Mouse (Mus musculus) ES-E14 (cell line): ENCODE measurements around the gene Lrg1. TPM values are rescaled to one million over a fixed set of nuclear protein-coding genes. Genes with fewer than 3 reads are reported as not detected.
"Not testable (repeated sequence)": the region's sequence is repeated elsewhere in the genome, so short reads cannot be mapped to it uniquely, and the experiment has no call there.

ENCODE experiments used
- DNase-seq: peaks from one replicate; pipeline ENCODE4 v3.0.0-alpha.2; 2013; ENCODE audit warnings: low read depth, low spot score
- H3K27ac ChIP-seq: 2 replicates; pipeline ENCODE4 v1.5.1; 2012; ENCODE audit warnings: low read depth, mild to moderate bottlenecking, low read length, moderate library complexity, mixed read lengths; ENCODE audit not compliant: poor library complexity, insufficient read depth, severe bottlenecking
- H3K36me3 ChIP-seq: 2 replicates; pipeline ENCODE4 v1.6.1; 2012; ENCODE audit warnings: mild to moderate bottlenecking, low read length, moderate library complexity, mixed read lengths; ENCODE audit not compliant: control insufficient read depth, poor library complexity, insufficient read depth, severe bottlenecking
- H3K4me1 ChIP-seq, 2 experiments: fragments of 150-350 bp in 1 of 2; sonication (generic) in 1 of 2; 2 replicates each; pipeline ENCODE4 v1.6.1; 2012; ENCODE audit warnings: low read length in 2 of 2, mild to moderate bottlenecking in 1 of 2, mixed read lengths in 1 of 2; ENCODE audit not compliant: control insufficient read depth in 2 of 2, insufficient read depth in 2 of 2, poor library complexity in 1 of 2
- H3K4me3 ChIP-seq, 2 experiments: fragments of 150-350 bp in 1 of 2; sonication (generic) in 1 of 2; 2 replicates each; pipeline ENCODE4 v1.5.1; 2012; ENCODE audit warnings: low read length in 2 of 2, low read depth in 1 of 2, mild to moderate bottlenecking in 1 of 2, mixed read lengths in 1 of 2; ENCODE audit not compliant: insufficient read depth in 1 of 2, poor library complexity in 1 of 2, severe bottlenecking in 1 of 2
- H3K9ac ChIP-seq: 2 replicates; pipeline ENCODE4 v1.6.1; 2012; ENCODE audit warnings: low read depth, mild to moderate bottlenecking, low read length, mixed read lengths; ENCODE audit not compliant: poor library complexity, insufficient read depth, severe bottlenecking
- H3K9me3 ChIP-seq: fragments of 150-350 bp; sonication (generic); 2 replicates; pipeline ENCODE4 v1.6.1; 2012; ENCODE audit warnings: low read depth, mild to moderate bottlenecking, low read length; ENCODE audit not compliant: control insufficient read depth, insufficient read depth
- CHD2 ChIP-seq: IDR thresholded peaks from 2 replicates; pipeline ENCODE4 v1.6.1; 2014; ENCODE audit warnings: mild to moderate bottlenecking, low read depth, low read length, inconsistent platforms
- HCFC1 ChIP-seq: IDR thresholded peaks from 2 replicates; pipeline ENCODE4 v1.6.1; 2012; ENCODE audit warnings: low read length, inconsistent platforms, borderline replicate concordance; ENCODE audit not compliant: insufficient read depth
- MAFK ChIP-seq: IDR thresholded peaks from 2 replicates; pipeline ENCODE4 v1.6.1; 2014; ENCODE audit warnings: mild to moderate bottlenecking, low read depth, low read length, inconsistent platforms; ENCODE audit not compliant: insufficient read depth
- ZC3H11A ChIP-seq: IDR thresholded peaks from 2 replicates; pipeline ENCODE4 v1.6.1; 2012; ENCODE audit warnings: low read depth, mild to moderate bottlenecking, inconsistent platforms, low read length, borderline replicate concordance
- ZNF384 ChIP-seq: IDR thresholded peaks from 2 replicates; pipeline ENCODE4 v1.6.1; 2012; ENCODE audit warnings: low read depth, low read length, inconsistent platforms
- in situ Hi-C, 2 experiments: fragments of 600-800 bp; cut with MboI; formaldehyde crosslinking; loops; one replicate each; pipeline ENCODE4 v1.15.1; 2025; ENCODE audit warnings: low sequenced_read_pairs in 2 of 2, inconsistent platforms in 1 of 2; ENCODE audit not compliant: unreplicated experiment in 2 of 2
- total RNA-seq: library from RNA; depleted of rRNA; stranded (reverse); fragments of 300-350 nt; gene quantifications from 2 replicates; pipeline ENCODE4 v1.2.3, GENCODE M21; 2012

Gene Lrg1
- total RNA-seq, 1 experiment = not detected

DNA sequence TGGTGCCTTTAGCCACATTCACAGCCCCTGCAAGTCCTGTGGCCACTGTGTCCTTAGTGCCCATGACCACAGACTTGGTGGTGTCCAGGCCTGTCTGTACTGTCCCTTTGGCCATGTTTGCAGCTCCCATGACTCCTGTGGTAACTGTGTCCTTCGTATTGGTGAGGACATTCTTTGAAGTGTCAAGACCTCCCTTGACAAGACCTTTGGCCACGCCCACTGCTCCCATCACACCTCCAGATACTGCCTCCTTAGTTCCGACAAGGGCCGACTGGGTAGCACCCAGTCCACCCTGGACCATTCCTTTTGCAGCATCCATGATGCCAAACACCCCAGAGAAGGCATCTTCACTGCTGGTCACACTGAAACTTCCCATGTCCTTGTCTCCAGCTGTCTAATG lies 14.8 kb downstream of the Lrg1 start:
- Histone ChIP-seq H3K27ac (no peak overlapping the region), H3K36me3 (peaks cover 18% of the 10 kb centered on the region), H3K4me1 (no peaks in the 10 kb centered on the region), H3K9me3 (no peaks in the 10 kb centered on the region), H3K4me3 (no peak overlapping the region), H3K9ac (no peak overlapping the region)
- in situ Hi-C loops = no loop called here
- DNase-seq = no peak
- TF ChIP-seq ZNF384 = no peak
- TF ChIP-seq HCFC1 = no peak
- TF ChIP-seq ZC3H11A = no peak
- no peak for TF ChIP-seq MAFK
- no peak for TF ChIP-seq CHD2

DNA sequence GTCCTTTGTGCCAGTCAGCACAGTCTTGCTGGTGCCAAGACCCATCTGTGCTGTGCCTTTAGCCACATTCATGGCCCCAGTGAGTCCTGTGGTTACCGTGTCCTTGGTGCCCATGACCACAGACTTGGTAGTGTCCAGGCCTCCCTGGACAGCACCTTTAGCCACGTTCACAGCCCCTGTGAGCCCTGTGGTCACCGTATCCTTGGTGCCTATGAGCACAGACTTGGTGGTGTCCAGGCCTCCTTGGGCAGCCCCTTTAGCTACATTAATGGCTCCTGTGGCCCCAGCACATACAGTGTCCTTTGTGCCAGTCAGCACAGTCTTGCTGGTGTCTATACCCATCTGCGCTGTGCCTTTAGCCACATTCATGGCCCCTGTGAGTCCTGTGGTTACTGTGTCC lies 15.4 kb downstream of the Lrg1 start:
- H3K36me3 ChIP-seq = peaks cover 22% of the 10 kb centered on the region
- in situ Hi-C loops = not testable (repeated sequence)

DNA sequence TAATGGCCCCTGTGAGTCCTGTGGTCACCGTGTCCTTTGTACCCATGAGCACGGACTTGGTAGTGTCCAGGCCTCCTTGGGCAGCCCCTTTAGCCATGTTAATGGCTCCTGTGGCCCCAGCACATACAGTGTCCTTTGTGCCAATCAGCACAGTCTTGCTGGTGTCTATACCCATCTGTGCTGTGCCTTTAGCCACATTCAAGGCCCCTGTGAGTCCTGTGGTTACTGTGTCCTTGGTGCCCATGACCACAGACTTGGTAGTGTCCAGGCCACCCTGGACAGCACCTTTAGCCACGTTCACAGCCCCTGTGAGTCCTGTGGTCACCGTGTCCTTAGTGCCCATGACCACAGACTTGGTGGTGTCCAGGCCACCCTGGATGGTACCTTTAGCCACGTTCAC lies 17.0 kb downstream of the Lrg1 start:
- in situ Hi-C loops = not testable (repeated sequence)

More for the DNA sequence above, 15.4 kb downstream of the Lrg1 start:
- not testable (repeated sequence) for H3K9ac ChIP-seq, H3K9me3 ChIP-seq, DNase-seq, H3K4me1 ChIP-seq, H3K27ac ChIP-seq, H3K4me3 ChIP-seq

DNA sequence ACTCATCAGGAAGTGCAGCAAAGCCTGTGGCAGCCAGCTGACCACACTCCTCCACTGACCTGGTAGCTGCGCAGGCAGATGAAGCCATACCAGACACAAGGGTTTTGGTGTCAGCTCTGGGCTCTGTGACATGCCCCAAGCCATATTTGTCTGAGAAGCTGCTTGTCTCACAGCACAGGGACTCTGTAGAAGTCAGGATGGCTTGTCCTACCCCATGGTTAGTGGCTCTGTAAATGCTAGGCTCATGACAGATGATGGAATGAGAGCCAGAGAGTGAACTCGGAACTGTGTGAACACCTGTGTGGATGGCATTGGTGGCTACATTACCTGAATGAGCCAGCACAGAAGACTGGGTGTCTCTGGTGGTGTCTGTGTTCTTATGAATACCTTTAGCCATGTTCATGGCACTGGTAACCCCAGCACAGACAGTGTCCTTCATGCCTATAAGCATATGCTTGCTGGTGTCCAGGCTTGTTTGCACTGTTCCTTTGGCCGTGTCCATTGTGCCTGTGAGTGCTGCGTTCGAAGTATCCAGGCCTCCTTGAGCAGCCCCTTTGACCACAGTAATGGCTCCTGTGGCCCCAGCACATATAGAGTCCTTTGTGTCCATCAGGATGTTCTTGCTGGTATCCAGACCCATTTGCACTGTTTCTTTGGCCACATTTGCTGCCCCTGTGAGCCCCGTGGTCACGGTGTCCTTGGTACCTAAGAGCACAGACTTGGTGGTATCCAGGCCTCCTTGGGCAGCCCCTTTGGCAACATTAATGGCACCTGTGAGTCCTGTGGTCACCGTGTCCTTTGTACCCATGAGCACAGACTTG lies 18.1 kb downstream of the Lrg1 start:
- DNase-seq = no peak
- H3K36me3 ChIP-seq = peaks cover 46% of the 10 kb centered on the region
- no peak overlapping the region for H3K9ac ChIP-seq
- TF ChIP-seq ZC3H11A (no peak), MAFK (no peak), HCFC1 (no peak), ZNF384 (no peak), CHD2 (no peak)
- H3K27ac ChIP-seq = no peak overlapping the region
- in situ Hi-C loops = no loop called here
- H3K9me3 ChIP-seq = no peaks in the 10 kb centered on the region
- no peaks in the 10 kb centered on the region for H3K4me1 ChIP-seq
- no peak overlapping the region for H3K4me3 ChIP-seq

More for the DNA sequence above, 17.0 kb downstream of the Lrg1 start:
- H3K4me3 ChIP-seq, H3K27ac ChIP-seq, H3K4me1 ChIP-seq, H3K9ac ChIP-seq, DNase-seq, H3K9me3 ChIP-seq: not testable (repeated sequence)
- H3K36me3 ChIP-seq = peaks cover 37% of the 10 kb centered on the region

DNA sequence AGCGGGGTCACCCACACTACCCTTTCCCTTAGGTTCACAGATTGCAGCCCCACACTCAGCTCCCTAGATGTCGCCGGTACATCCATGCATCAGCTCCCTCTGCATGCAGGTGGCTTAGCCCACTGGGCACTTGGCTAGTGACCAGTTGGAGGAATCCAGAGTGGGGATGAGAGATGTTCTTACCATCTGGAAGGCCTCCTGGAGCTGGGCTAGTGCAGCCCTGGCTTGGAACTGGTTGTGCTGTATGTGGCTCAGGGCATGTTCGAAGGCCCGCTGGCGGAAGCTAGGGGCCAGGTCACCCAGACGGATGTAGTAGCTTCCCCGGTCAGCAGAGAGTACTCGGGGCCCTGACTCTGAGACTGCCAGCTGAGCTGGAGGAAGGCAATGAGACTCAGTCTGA lies 18.9 kb downstream of the Lrg1 start:
- TF ChIP-seq HCFC1 (no peak), ZNF384 (no peak), MAFK (no peak), ZC3H11A (no peak), CHD2 (no peak)
- H3K27ac ChIP-seq = no peak overlapping the region
- peaks cover 54% of the 10 kb centered on the region for H3K36me3 ChIP-seq
- no peak overlapping the region for H3K9ac ChIP-seq
- in situ Hi-C loops = no loop called here
- DNase-seq = no peak
- H3K4me3 ChIP-seq = no peak overlapping the region
- H3K9me3 ChIP-seq = no peaks in the 10 kb centered on the region
- H3K4me1 ChIP-seq = no peaks in the 10 kb centered on the region
